Mouse (Mus musculus): ENCODE data around the gene Kcnip2. TPM values are rescaled to one million over a fixed set of nuclear protein-coding genes. Genes with fewer than 3 reads are reported as not detected.

Gene Kcnip2
- polyA plus RNA-seq, 1 experiment: not detected

- Histone ChIP-seq H3K36me3 (ENCODE audit: control insufficient read depth, insufficient read depth) (no peaks in the 10 kb centered on the region), H3K27me3 (ENCODE audit: control insufficient read depth, insufficient read depth, insufficient read length) (peaks cover 6% of the 10 kb centered on the region), H3K79me3 (ENCODE audit: low read depth) (no peaks in the 10 kb centered on the region), H3ac (ENCODE audit: control insufficient read depth, insufficient read length, low read depth) (no peak overlapping the region), H3K79me2 (ENCODE audit: control insufficient read depth, insufficient read depth) (no peaks in the 10 kb centered on the region), H3K4me3 (ENCODE audit: insufficient read depth, poor library complexity, severe bottlenecking) (no peak overlapping the region)
- no peak for TF ChIP-seq CEBPB (IDR thresholded peaks at IDR 0.05; ENCODE audit: low read depth)
- no peak for TF ChIP-seq USF1 (IDR thresholded peaks at IDR 0.05; ENCODE audit: low read depth)
- no peak for TF ChIP-seq MYOG (IDR thresholded peaks at IDR 0.05; ENCODE audit: control insufficient read depth, extremely low read depth, insufficient read length)
- no peak for TF ChIP-seq CTCF (IDR thresholded peaks at IDR 0.05; ENCODE audit: control insufficient read depth, insufficient read depth, insufficient read length)
- TF ChIP-seq MAX (IDR thresholded peaks at IDR 0.05): no peak
- no peak for TF ChIP-seq FOSL1 (IDR thresholded peaks at IDR 0.05; ENCODE audit: insufficient read depth, low read length, poor library complexity, severe bottlenecking)
- no peak for TF ChIP-seq MYOD1 (IDR thresholded peaks at IDR 0.05; ENCODE audit: control insufficient read depth, insufficient read length, low read depth)
These were observed 691 bp downstream of the Kcnip2 start for GRCm38 (mm10) chr19:45815170-45815569.

GRCm38 (mm10) chr19:45813801-45814200, 2.1 kb downstream of the Kcnip2 start:
- Histone ChIP-seq H3K36me3 (ENCODE audit: control insufficient read depth, insufficient read depth) (no peaks in the 10 kb centered on the region), H3K79me3 (ENCODE audit: low read depth) (no peaks in the 10 kb centered on the region), H3K4me3 (ENCODE audit: insufficient read depth, poor library complexity, severe bottlenecking) (no peak overlapping the region), H3K27me3 (ENCODE audit: control insufficient read depth, insufficient read depth, insufficient read length) (peaks cover 6% of the 10 kb centered on the region), H3K79me2 (ENCODE audit: control insufficient read depth, insufficient read depth) (no peaks in the 10 kb centered on the region), H3ac (ENCODE audit: control insufficient read depth, insufficient read length, low read depth) (no peak overlapping the region)
- TF ChIP-seq CTCF (IDR thresholded peaks at IDR 0.05; ENCODE audit: control insufficient read depth, insufficient read depth, insufficient read length) (no peak), USF1 (IDR thresholded peaks at IDR 0.05; ENCODE audit: low read depth) (peak; percentile 80)

- Histone ChIP-seq H3K79me2 (ENCODE audit: control insufficient read depth, insufficient read depth) (no peaks in the 10 kb centered on the region), H3ac (ENCODE audit: control insufficient read depth, insufficient read length, low read depth) (no peak overlapping the region), H3K27me3 (ENCODE audit: control insufficient read depth, insufficient read depth, insufficient read length) (peaks cover 6% of the 10 kb centered on the region), H3K4me3 (ENCODE audit: insufficient read depth, poor library complexity, severe bottlenecking) (no peak overlapping the region), H3K36me3 (ENCODE audit: control insufficient read depth, insufficient read depth) (no peaks in the 10 kb centered on the region), H3K79me3 (ENCODE audit: low read depth) (no peaks in the 10 kb centered on the region)
- TF ChIP-seq MAX (IDR thresholded peaks at IDR 0.05): no peak
- peak; percentile 41 for TF ChIP-seq CTCF (IDR thresholded peaks at IDR 0.05; ENCODE audit: control insufficient read depth, insufficient read depth, insufficient read length)
These were observed 2.6 kb downstream of the Kcnip2 start for GRCm38 (mm10) chr19:45813263-45813662.

DNA sequence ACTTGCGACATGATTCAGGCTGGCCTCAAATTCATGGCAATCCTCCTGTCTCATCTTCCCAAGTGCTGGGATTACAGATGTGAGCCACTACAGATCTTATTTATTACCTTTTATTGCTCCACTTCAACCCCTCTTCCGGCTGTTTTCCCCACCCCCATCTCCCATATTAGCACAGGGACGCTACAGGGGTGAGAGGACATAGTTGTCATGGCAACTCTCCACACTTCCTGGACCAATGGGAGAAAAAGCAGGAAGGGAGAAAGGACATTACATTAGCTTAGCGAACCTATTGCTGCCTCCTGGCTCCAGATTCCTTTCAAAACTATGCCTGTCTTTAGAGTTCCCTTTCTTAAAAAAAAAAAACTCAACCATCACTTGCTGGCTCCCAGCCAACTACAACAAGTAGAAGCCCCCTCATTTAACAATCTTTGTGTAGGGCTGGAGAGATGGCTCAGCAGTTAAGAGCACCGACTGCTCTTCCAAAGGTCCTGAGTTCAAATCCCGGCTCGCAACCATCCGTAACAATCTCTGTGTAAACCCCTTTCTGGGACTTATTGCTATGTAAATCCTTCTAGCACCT, 3.1 kb downstream of the Kcnip2 start:
- no peaks in the 10 kb centered on the region for H3K79me3 ChIP-seq (ENCODE audit: low read depth)
- H3K4me3 ChIP-seq (ENCODE audit: insufficient read depth, poor library complexity, severe bottlenecking): no peak overlapping the region
- H3ac ChIP-seq (ENCODE audit: control insufficient read depth, insufficient read length, low read depth): no peak overlapping the region
- H3K36me3 ChIP-seq (ENCODE audit: control insufficient read depth, insufficient read depth): no peaks in the 10 kb centered on the region
- no peak for TF ChIP-seq MYOG (IDR thresholded peaks at IDR 0.05; ENCODE audit: control insufficient read depth, extremely low read depth, insufficient read length)
- no peak for TF ChIP-seq USF1 (IDR thresholded peaks at IDR 0.05; ENCODE audit: low read depth)
- TF ChIP-seq MAX (IDR thresholded peaks at IDR 0.05): no peak
- no peak for TF ChIP-seq FOSL1 (IDR thresholded peaks at IDR 0.05; ENCODE audit: insufficient read depth, low read length, poor library complexity, severe bottlenecking)
- TF ChIP-seq CTCF (IDR thresholded peaks at IDR 0.05; ENCODE audit: control insufficient read depth, insufficient read depth, insufficient read length): no peak
- no peak for TF ChIP-seq CEBPB (IDR thresholded peaks at IDR 0.05; ENCODE audit: low read depth)
- no peak for TF ChIP-seq MYOD1 (IDR thresholded peaks at IDR 0.05; ENCODE audit: control insufficient read depth, insufficient read length, low read depth)
- H3K79me2 ChIP-seq (ENCODE audit: control insufficient read depth, insufficient read depth): no peaks in the 10 kb centered on the region
- H3K27me3 ChIP-seq (ENCODE audit: control insufficient read depth, insufficient read depth, insufficient read length): peaks cover 6% of the 10 kb centered on the region

DNA sequence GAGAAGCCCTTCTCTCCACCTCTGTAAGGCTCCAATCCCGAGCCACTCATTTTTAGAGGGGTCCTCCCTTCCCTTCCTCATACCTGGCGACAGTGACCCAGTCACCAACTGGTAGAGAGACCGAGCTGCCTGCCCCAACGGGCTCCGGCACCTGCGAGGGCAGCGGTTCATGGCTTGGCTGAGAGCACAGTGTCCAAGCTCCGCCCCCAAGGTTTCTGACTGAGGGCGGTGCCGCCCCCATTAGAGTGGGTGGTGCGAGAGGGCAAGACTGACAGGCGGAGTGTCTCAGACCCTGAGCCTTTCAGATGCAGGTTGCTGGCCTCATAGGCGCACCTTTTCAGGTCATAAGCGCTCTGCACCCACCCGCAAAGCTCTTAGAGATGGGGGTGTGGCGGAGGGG, 3.7 kb downstream of the Kcnip2 start:
- H3ac ChIP-seq (ENCODE audit: control insufficient read depth, insufficient read length, low read depth): no peak overlapping the region
- H3K36me3 ChIP-seq (ENCODE audit: control insufficient read depth, insufficient read depth): no peaks in the 10 kb centered on the region
- no peaks in the 10 kb centered on the region for H3K79me3 ChIP-seq (ENCODE audit: low read depth)
- TF ChIP-seq FOSL1 (IDR thresholded peaks at IDR 0.05; ENCODE audit: insufficient read depth, low read length, poor library complexity, severe bottlenecking) (no peak), MYOD1 (IDR thresholded peaks at IDR 0.05; ENCODE audit: control insufficient read depth, insufficient read length, low read depth) (no peak), MYOG (IDR thresholded peaks at IDR 0.05; ENCODE audit: control insufficient read depth, extremely low read depth, insufficient read length) (no peak), USF1 (IDR thresholded peaks at IDR 0.05; ENCODE audit: low read depth) (no peak), MAX (IDR thresholded peaks at IDR 0.05) (no peak), CEBPB (IDR thresholded peaks at IDR 0.05; ENCODE audit: low read depth) (no peak)
- H3K79me2 ChIP-seq (ENCODE audit: control insufficient read depth, insufficient read depth): no peaks in the 10 kb centered on the region
- no peak overlapping the region for H3K4me3 ChIP-seq (ENCODE audit: insufficient read depth, poor library complexity, severe bottlenecking)
- peaks cover 6% of the 10 kb centered on the region for H3K27me3 ChIP-seq (ENCODE audit: control insufficient read depth, insufficient read depth, insufficient read length)

DNA sequence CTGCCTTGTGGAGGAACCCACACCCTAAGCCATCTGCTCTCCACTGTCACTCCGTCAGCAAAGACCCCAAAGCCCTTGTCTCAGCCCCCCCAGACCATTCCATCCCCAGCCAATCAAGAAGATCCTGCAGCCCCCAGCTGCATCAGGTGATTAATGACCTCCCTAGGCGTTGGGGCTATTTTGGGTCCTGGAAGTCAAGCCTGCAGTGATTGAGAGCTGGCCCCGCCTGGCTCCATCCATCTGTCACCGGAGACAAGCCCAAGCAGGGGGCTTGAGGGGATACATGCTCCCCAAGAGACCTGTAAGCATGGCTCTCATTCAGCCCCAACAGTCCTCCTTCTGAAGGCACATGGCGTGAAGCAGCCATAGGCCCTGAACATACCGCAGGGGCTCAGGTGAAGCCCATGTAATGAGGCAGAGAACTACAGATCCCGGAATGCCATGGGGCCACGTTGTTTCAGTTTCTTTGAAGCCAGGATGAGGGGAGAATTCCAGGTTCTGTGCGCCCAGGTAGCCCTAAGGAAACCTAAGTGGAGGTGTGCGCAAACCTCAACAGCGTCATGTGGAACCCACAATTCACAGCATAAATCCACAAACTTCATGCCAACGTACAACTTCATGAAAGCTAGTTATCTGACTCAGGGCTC, 4.7 kb downstream of the Kcnip2 start:
- Histone ChIP-seq H3K36me3 (ENCODE audit: control insufficient read depth, insufficient read depth) (no peaks in the 10 kb centered on the region), H3K27me3 (ENCODE audit: control insufficient read depth, insufficient read depth, insufficient read length) (peaks cover 6% of the 10 kb centered on the region), H3ac (ENCODE audit: control insufficient read depth, insufficient read length, low read depth) (no peak overlapping the region), H3K79me3 (ENCODE audit: low read depth) (no peaks in the 10 kb centered on the region), H3K4me3 (ENCODE audit: insufficient read depth, poor library complexity, severe bottlenecking) (no peak overlapping the region), H3K79me2 (ENCODE audit: control insufficient read depth, insufficient read depth) (no peaks in the 10 kb centered on the region)
- no peak for TF ChIP-seq CEBPB (IDR thresholded peaks at IDR 0.05; ENCODE audit: low read depth)
- no peak for TF ChIP-seq CTCF (IDR thresholded peaks at IDR 0.05; ENCODE audit: control insufficient read depth, insufficient read depth, insufficient read length)
- no peak for TF ChIP-seq MYOG (IDR thresholded peaks at IDR 0.05; ENCODE audit: control insufficient read depth, extremely low read depth, insufficient read length)
- no peak for TF ChIP-seq MAX (IDR thresholded peaks at IDR 0.05)
- TF ChIP-seq MYOD1 (IDR thresholded peaks at IDR 0.05; ENCODE audit: control insufficient read depth, insufficient read length, low read depth): no peak
- TF ChIP-seq USF1 (IDR thresholded peaks at IDR 0.05; ENCODE audit: low read depth): no peak
- TF ChIP-seq FOSL1 (IDR thresholded peaks at IDR 0.05; ENCODE audit: insufficient read depth, low read length, poor library complexity, severe bottlenecking): no peak

All from C2C12 (cell line).